Mouse (Mus musculus): ENCODE measurements around the gene Kcnab2.
A peak's percentile ranks its signal among the peaks of the same experiment; 100 is the strongest.

The Kcnab2 gene

GRCm38 (mm10) chr4:152453079-152453478, 24.6 kb downstream of the Kcnab2 start:
- DNase-seq (ENCODE audit: low spot score): peak; percentile 89

GRCm38 (mm10) chr4:152451371-152451770, 26.3 kb downstream of the Kcnab2 start:
- no peak for DNase-seq (ENCODE audit: low spot score)

- no peak for DNase-seq (ENCODE audit: low spot score)
These were observed 29.0 kb downstream of the Kcnab2 start for GRCm38 (mm10) chr4:152448666-152449018.

- DNase-seq (ENCODE audit: low spot score): no peak
These were observed 29.7 kb downstream of the Kcnab2 start for GRCm38 (mm10) chr4:152447731-152448665.

- no peak for DNase-seq (ENCODE audit: low spot score)
These were observed 31.5 kb downstream of the Kcnab2 start for GRCm38 (mm10) chr4:152446178-152446577.

GRCm38 (mm10) chr4:152441536-152441935, 36.1 kb downstream of the Kcnab2 start:
- no peak for DNase-seq (ENCODE audit: low spot score)

GRCm38 (mm10) chr4:152440882-152441281, 36.8 kb downstream of the Kcnab2 start:
- DNase-seq (ENCODE audit: low spot score): no peak

GRCm38 (mm10) chr4:152435255-152435654, 42.4 kb downstream of the Kcnab2 start:
- DNase-seq (ENCODE audit: low spot score): peak; percentile 78

- DNase-seq (ENCODE audit: low spot score): peak; percentile 93
These were observed 42.8 kb downstream of the Kcnab2 start for GRCm38 (mm10) chr4:152434836-152435235.

GRCm38 (mm10) chr4:152432308-152432707, 45.4 kb downstream of the Kcnab2 start:
- DNase-seq (ENCODE audit: low spot score): peak; percentile 66

GRCm38 (mm10) chr4:152428259-152428658, 49.4 kb downstream of the Kcnab2 start:
- no peak for DNase-seq (ENCODE audit: low spot score)

- no peak for DNase-seq (ENCODE audit: low spot score)
These were observed 52.7 kb downstream of the Kcnab2 start for GRCm38 (mm10) chr4:152424922-152425321.

- DNase-seq (ENCODE audit: low spot score): no peak
These were observed 53.3 kb downstream of the Kcnab2 start for GRCm38 (mm10) chr4:152424341-152424740.

GRCm38 (mm10) chr4:152423576-152423975, 54.1 kb downstream of the Kcnab2 start:
- no peak for DNase-seq (ENCODE audit: low spot score)

GRCm38 (mm10) chr4:152418229-152419060, 59.2 kb downstream of the Kcnab2 start:
- no peak for DNase-seq (ENCODE audit: low spot score)

GRCm38 (mm10) chr4:152412524-152413080, 65.1 kb downstream of the Kcnab2 start:
- no peak for DNase-seq (ENCODE audit: low spot score)

GRCm38 (mm10) chr4:152410961-152411360, 66.7 kb downstream of the Kcnab2 start:
- DNase-seq (ENCODE audit: low spot score): no peak

GRCm38 (mm10) chr4:152406531-152406930, 71.1 kb downstream of the Kcnab2 start:
- no peak for DNase-seq (ENCODE audit: low spot score)

- no peak for DNase-seq (ENCODE audit: low spot score)
These were observed 71.9 kb downstream of the Kcnab2 start for GRCm38 (mm10) chr4:152405671-152406201.

- no peak for DNase-seq (ENCODE audit: low spot score)
These were observed 72.5 kb downstream of the Kcnab2 start for GRCm38 (mm10) chr4:152405143-152405542.

- DNase-seq (ENCODE audit: low spot score): no peak
These were observed 78.7 kb downstream of the Kcnab2 start for GRCm38 (mm10) chr4:152398926-152399325.

- DNase-seq (ENCODE audit: low spot score): no peak
These were observed 85.0 kb downstream of the Kcnab2 start for GRCm38 (mm10) chr4:152392627-152393026.
